Mouse (Mus musculus): ENCODE results near the gene Sept3. TPM values are rescaled to one million over a fixed set of nuclear protein-coding genes. Genes with fewer than 3 reads are reported as not detected.
A peak's percentile ranks its signal among the peaks of the same experiment; 100 is the strongest.

Sept3 gene
- total and polyA plus RNA-seq, 2 experiments from 2014 or later, result 449 to 602 TPM

- no peak overlapping the region for H3K9ac ChIP-seq
- H3K4me1 ChIP-seq (ENCODE audit: insufficient read depth), result no peaks in the 10 kb centered on the region
- H3K27ac ChIP-seq (ENCODE audit: low read depth, low read length), result no peak overlapping the region
- no peaks in the 10 kb centered on the region for H3K36me3 ChIP-seq (ENCODE audit: insufficient read depth)
- no peaks in the 10 kb centered on the region for H3K27me3 ChIP-seq (ENCODE audit: insufficient read depth, low read length)
- 88% methylated on average over 6 of the region's 6 CpGs for WGBS
- no peaks in the 10 kb centered on the region for H3K9me3 ChIP-seq (ENCODE audit: low read length)
- DNase-seq, result no peak
- no peak overlapping the region for H3K4me3 ChIP-seq (ENCODE audit: low read depth, low read length)
- no peak for ATAC-seq
- TF ChIP-seq CTCF (IDR thresholded peaks at IDR 0.05; ENCODE audit: low read depth), result no peak
- no peak overlapping the region for H3K4me2 ChIP-seq (ENCODE audit: low read depth)
These were observed 43.1 kb downstream of the Sept3 start for GRCm38 (mm10) chr15:82317839-82318238.

- no peak for ATAC-seq
- 52% methylated on average over 1 of the region's 1 CpGs for WGBS
- no peaks in the 10 kb centered on the region for H3K4me1 ChIP-seq (ENCODE audit: insufficient read depth)
These were observed 44.9 kb downstream of the Sept3 start for GRCm38 (mm10) chr15:82319613-82320012.

DNA sequence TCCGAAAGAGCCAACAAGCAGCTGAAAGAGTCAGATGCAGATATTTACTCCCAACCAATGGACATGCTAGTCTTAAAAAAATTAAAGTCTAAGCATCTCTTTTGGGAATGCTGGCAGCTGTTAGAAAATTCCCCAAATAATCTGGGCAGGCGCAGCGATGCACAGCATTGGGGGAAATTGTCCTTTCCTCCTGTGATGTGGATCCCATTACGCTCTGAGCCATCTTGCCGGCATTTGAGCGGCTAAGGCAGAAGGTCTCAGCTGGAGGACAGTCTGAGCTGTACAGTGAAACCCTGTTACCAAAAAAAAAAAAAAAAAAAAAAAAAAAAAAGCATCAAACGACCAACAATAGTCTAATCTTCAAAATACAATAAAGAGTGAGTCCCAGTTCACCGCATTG lies 47.5 kb downstream of the Sept3 start:
- H3K27me3 ChIP-seq (ENCODE audit: insufficient read depth, low read length), result no peaks in the 10 kb centered on the region
- H3K9ac ChIP-seq, result no peak overlapping the region
- H3K9me3 ChIP-seq (ENCODE audit: low read length), result no peaks in the 10 kb centered on the region
- DNase-seq (no peak), ATAC-seq (no peak)
- TF ChIP-seq CTCF (IDR thresholded peaks at IDR 0.05; ENCODE audit: low read depth), result no peak
- no peak overlapping the region for H3K27ac ChIP-seq (ENCODE audit: low read depth, low read length)
- no peak overlapping the region for H3K4me2 ChIP-seq (ENCODE audit: low read depth)
- no peaks in the 10 kb centered on the region for H3K4me1 ChIP-seq (ENCODE audit: insufficient read depth)
- WGBS, result 82% methylated on average over 8 of the region's 8 CpGs
- no peaks in the 10 kb centered on the region for H3K36me3 ChIP-seq (ENCODE audit: insufficient read depth)
- no peak overlapping the region for H3K4me3 ChIP-seq (ENCODE audit: low read depth, low read length)

More at GRCm38 (mm10) chr15:82319613-82320012, 44.9 kb downstream of the Sept3 start:
- Histone ChIP-seq H3K27ac (ENCODE audit: low read depth, low read length) (no peak overlapping the region), H3K9ac (no peak overlapping the region), H3K4me3 (ENCODE audit: low read depth, low read length) (no peak overlapping the region), H3K9me3 (ENCODE audit: low read length) (no peaks in the 10 kb centered on the region), H3K4me2 (ENCODE audit: low read depth) (no peak overlapping the region), H3K27me3 (ENCODE audit: insufficient read depth, low read length) (no peaks in the 10 kb centered on the region), H3K36me3 (ENCODE audit: insufficient read depth) (no peaks in the 10 kb centered on the region)
- DNase-seq, result no peak
- no peak for TF ChIP-seq CTCF (IDR thresholded peaks at IDR 0.05; ENCODE audit: low read depth)

DNA sequence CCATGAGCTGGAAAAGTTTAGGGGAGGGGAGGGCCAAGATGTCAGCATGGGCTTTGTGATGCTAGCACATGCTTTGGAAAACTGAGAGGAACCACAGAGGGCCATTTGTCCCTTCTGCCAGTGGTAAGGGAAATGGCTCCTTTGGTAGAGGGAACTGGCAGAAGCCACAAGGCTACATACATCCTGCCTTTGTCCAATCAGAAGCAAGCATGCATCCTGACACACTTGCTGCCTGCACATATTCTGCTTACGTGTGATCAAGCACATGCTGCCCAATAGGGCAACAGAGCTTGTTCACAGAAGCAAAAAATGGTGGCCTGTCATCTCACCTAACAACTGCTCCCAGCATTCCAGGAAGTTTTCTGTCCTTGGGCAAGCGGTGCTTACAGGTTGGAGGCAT lies 50.7 kb downstream of the Sept3 start:
- Histone ChIP-seq H3K36me3 (ENCODE audit: insufficient read depth) (no peaks in the 10 kb centered on the region), H3K4me2 (ENCODE audit: low read depth) (no peak overlapping the region), H3K9ac (no peak overlapping the region), H3K4me3 (ENCODE audit: low read depth, low read length) (no peak overlapping the region), H3K4me1 (ENCODE audit: insufficient read depth) (no peaks in the 10 kb centered on the region), H3K27me3 (ENCODE audit: insufficient read depth, low read length) (no peaks in the 10 kb centered on the region), H3K9me3 (ENCODE audit: low read length) (no peaks in the 10 kb centered on the region), H3K27ac (ENCODE audit: low read depth, low read length) (no peak overlapping the region)
- whole genome bisulfite sequencing, result 67% methylated on average over 2 of the region's 2 CpGs
- DNase-seq (no peak), ATAC-seq (no peak)
- no peak for TF ChIP-seq CTCF (IDR thresholded peaks at IDR 0.05; ENCODE audit: low read depth)

- no peak overlapping the region for H3K9ac ChIP-seq
- TF ChIP-seq CTCF (IDR thresholded peaks at IDR 0.05; ENCODE audit: low read depth), result no peak
- 91% methylated on average over 4 of the region's 4 CpGs for WGBS
- H3K9me3 ChIP-seq (ENCODE audit: low read length), result no peaks in the 10 kb centered on the region
- no peak overlapping the region for H3K4me2 ChIP-seq (ENCODE audit: low read depth)
- DNase-seq, result no peak
- no peaks in the 10 kb centered on the region for H3K27me3 ChIP-seq (ENCODE audit: insufficient read depth, low read length)
- no peak for ATAC-seq
- H3K4me3 ChIP-seq (ENCODE audit: low read depth, low read length), result no peak overlapping the region
- H3K36me3 ChIP-seq (ENCODE audit: insufficient read depth), result 0 out of 2 replicates have a peak, but pooled peaks cover 9% of the 10 kb centered on the region
- peaks cover 6% of the 10 kb centered on the region for H3K4me1 ChIP-seq (ENCODE audit: insufficient read depth)
- H3K27ac ChIP-seq (ENCODE audit: low read depth, low read length), result no peak overlapping the region
These were observed 60.5 kb downstream of the Sept3 start for GRCm38 (mm10) chr15:82335194-82335593.

GRCm38 (mm10) chr15:82336629-82337028 lies 61.9 kb downstream of the Sept3 start:
- no peak for ATAC-seq
- no peak overlapping the region for H3K27ac ChIP-seq (ENCODE audit: low read depth, low read length)
- no peak overlapping the region for H3K4me2 ChIP-seq (ENCODE audit: low read depth)
- H3K9me3 ChIP-seq (ENCODE audit: low read length), result no peaks in the 10 kb centered on the region
- WGBS, result 62% methylated on average over 12 of the region's 12 CpGs
- DNase-seq, result no peak
- H3K9ac ChIP-seq, result no peak overlapping the region
- 0 out of 2 replicates have a peak, but pooled peaks cover 9% of the 10 kb centered on the region for H3K36me3 ChIP-seq (ENCODE audit: insufficient read depth)
- H3K27me3 ChIP-seq (ENCODE audit: insufficient read depth, low read length), result peaks cover 7% of the 10 kb centered on the region; the same call in 1 of the 2 replicates
- H3K4me3 ChIP-seq (ENCODE audit: low read depth, low read length), result no peak overlapping the region
- peaks cover 6% of the 10 kb centered on the region for H3K4me1 ChIP-seq (ENCODE audit: insufficient read depth)
- TF ChIP-seq CTCF (IDR thresholded peaks at IDR 0.05; ENCODE audit: low read depth), result no peak

- H3K4me2 ChIP-seq (ENCODE audit: low read depth), result peak overlapping the region; percentile 63
- DNase-seq (no peak), ATAC-seq (no peak)
- 44% methylated on average over 4 of the region's 4 CpGs for WGBS
- no peaks in the 10 kb centered on the region for H3K9me3 ChIP-seq (ENCODE audit: low read length)
- TF ChIP-seq CTCF (IDR thresholded peaks at IDR 0.05; ENCODE audit: low read depth), result no peak
- H3K4me3 ChIP-seq (ENCODE audit: low read depth, low read length), result peak overlapping the region; percentile 52
- peaks cover 6% of the 10 kb centered on the region for H3K4me1 ChIP-seq (ENCODE audit: insufficient read depth)
- no peak overlapping the region for H3K27ac ChIP-seq (ENCODE audit: low read depth, low read length)
- peaks cover 7% of the 10 kb centered on the region; the same call in 1 of the 2 replicates for H3K27me3 ChIP-seq (ENCODE audit: insufficient read depth, low read length)
- peak overlapping the region; percentile 66 for H3K9ac ChIP-seq
- 0 out of 2 replicates have a peak, but pooled peaks cover 9% of the 10 kb centered on the region for H3K36me3 ChIP-seq (ENCODE audit: insufficient read depth)
These were observed 63.2 kb downstream of the Sept3 start for GRCm38 (mm10) chr15:82337875-82338274.

Measured in forebrain, postnatal 0 days (tissue).